Mouse (Mus musculus): ENCODE data around the gene Rrp12.
"Not testable (repeated sequence)": the region's sequence is repeated elsewhere in the genome, so short reads cannot be mapped to it uniquely, and the experiment has no call there.

Rrp12 gene

GRCm38 (mm10) chr19:41850021-41850718 lies 45.8 kb downstream of the Rrp12 start:
- no peak for DNase-seq (ENCODE audit: low spot score in 2 of 2)

GRCm38 (mm10) chr19:41847992-41848851 lies 47.8 kb downstream of the Rrp12 start, which contains the start of gene Frat2:
Gene Frat2 (minus strand): TSS chr19:41848132.
- peak; percentile 88 to 89 for DNase-seq (ENCODE audit: low spot score in 2 of 2)

- not testable (repeated sequence) for DNase-seq (ENCODE audit: low spot score in 2 of 2)
These were observed 48.4 kb downstream of the Rrp12 start for GRCm38 (mm10) chr19:41847614-41847991.

- peak; percentile 16 to 23 for DNase-seq (ENCODE audit: low spot score in 2 of 2)
These were observed 48.8 kb downstream of the Rrp12 start for GRCm38 (mm10) chr19:41847091-41847581.

GRCm38 (mm10) chr19:41846366-41847090 lies 49.4 kb downstream of the Rrp12 start:
- DNase-seq (ENCODE audit: low spot score in 2 of 2) = no peak

GRCm38 (mm10) chr19:41844345-41844744 lies 51.6 kb downstream of the Rrp12 start:
- no peak for DNase-seq (ENCODE audit: low spot score in 2 of 2)

GRCm38 (mm10) chr19:41842706-41843105 lies 53.3 kb downstream of the Rrp12 start:
- DNase-seq (ENCODE audit: low spot score in 2 of 2) = no peak

GRCm38 (mm10) chr19:41842196-41842595 lies 53.8 kb downstream of the Rrp12 start:
- DNase-seq (ENCODE audit: low spot score in 2 of 2) = no peak

GRCm38 (mm10) chr19:41841105-41841750 lies 54.7 kb downstream of the Rrp12 start:
- no peak for DNase-seq (ENCODE audit: low spot score in 2 of 2)

GRCm38 (mm10) chr19:41839685-41840084 lies 56.3 kb downstream of the Rrp12 start:
- DNase-seq (ENCODE audit: low spot score in 2 of 2) = no peak

- DNase-seq (ENCODE audit: low spot score in 2 of 2) = no peak
These were observed 57.2 kb downstream of the Rrp12 start for GRCm38 (mm10) chr19:41838808-41839207.

GRCm38 (mm10) chr19:41837917-41838261 lies 58.1 kb downstream of the Rrp12 start:
- no peak for DNase-seq (ENCODE audit: low spot score in 2 of 2)

GRCm38 (mm10) chr19:41837194-41837916 lies 58.6 kb downstream of the Rrp12 start:
- no peak for DNase-seq (ENCODE audit: low spot score in 2 of 2)

GRCm38 (mm10) chr19:41836719-41837118 lies 59.3 kb downstream of the Rrp12 start:
- no peak for DNase-seq (ENCODE audit: low spot score in 2 of 2)

- no peak for DNase-seq (ENCODE audit: low spot score in 2 of 2)
These were observed 60.2 kb downstream of the Rrp12 start for GRCm38 (mm10) chr19:41835816-41836215.

- DNase-seq (ENCODE audit: low spot score in 2 of 2) = no peak
These were observed 60.6 kb downstream of the Rrp12 start for GRCm38 (mm10) chr19:41835407-41835806.

- no peak for DNase-seq (ENCODE audit: low spot score in 2 of 2)
These were observed 63.3 kb downstream of the Rrp12 start for GRCm38 (mm10) chr19:41832501-41833201.

- DNase-seq (ENCODE audit: low spot score in 2 of 2) = no peak
These were observed 64.1 kb downstream of the Rrp12 start for GRCm38 (mm10) chr19:41831718-41832391.

- peak in 1 of 2 experiments; percentile 5 for DNase-seq (ENCODE audit: low spot score in 2 of 2)
These were observed 64.8 kb downstream of the Rrp12 start for GRCm38 (mm10) chr19:41831101-41831570.

Measured in natural killer cell, adult 2 months (primary cell).